Mouse (Mus musculus): Measurements from ENCODE around the gene Entpd3.

- TF ChIP-seq CTCF (IDR thresholded peaks at IDR 0.05; ENCODE audit: low read depth) (no peak), EP300 (IDR thresholded peaks at IDR 0.05; ENCODE audit: low read depth) (no peak)
Observed at GRCm38 (mm10) chr9:120571593-120572385, 32.2 kb downstream of the Entpd3 start.

All from liver, postnatal 0 days (tissue).